Mouse (Mus musculus) erythroblast, embryonic 14.5 days (primary cell): ENCODE results near the gene Btn2a2. TPM values are rescaled to one million over a fixed set of nuclear protein-coding genes. Genes with fewer than 3 reads are reported as not detected.

Experiments
- H3K27me3 ChIP-seq: 2 replicates; pipeline ENCODE4 v1.6.1; 2012; ENCODE audit warnings: inconsistent platforms; ENCODE audit not compliant: control insufficient read depth
- H3K36me3 ChIP-seq: 2 replicates; pipeline ENCODE4 v1.6.1; 2012; ENCODE audit warnings: mild to moderate bottlenecking, inconsistent platforms; ENCODE audit not compliant: control insufficient read depth
- H3K4me1 ChIP-seq: 2 replicates; pipeline ENCODE4 v1.6.1; 2012; ENCODE audit warnings: inconsistent platforms; ENCODE audit not compliant: control insufficient read depth
- H3K4me3 ChIP-seq: replicated peaks from 2 replicates; pipeline ENCODE3; 2012; ENCODE audit warnings: moderate library complexity, mild to moderate bottlenecking, inconsistent platforms
- H3K9me3 ChIP-seq: 2 replicates; pipeline ENCODE4 v1.6.1; 2012; ENCODE audit warnings: low read length, inconsistent platforms, mixed read lengths; ENCODE audit not compliant: control insufficient read depth
- GATA1 ChIP-seq: IDR thresholded peaks from 2 replicates; pipeline ENCODE4 v1.6.1; 2012; ENCODE audit warnings: low read length, inconsistent platforms, mixed read lengths
- TAL1 ChIP-seq: IDR thresholded peaks from 3 replicates; pipeline ENCODE4 v1.6.1; 2012; ENCODE audit warnings: low read length, inconsistent platforms, mixed read lengths
- polyA plus RNA-seq: library from polyadenylated mRNA; stranded (reverse); fragments of >175 nt; gene quantifications from 2 replicates; pipeline ENCODE4 v1.2.3, GENCODE M21; 2012

Btn2a2 gene
- polyA plus RNA-seq, 1 experiment, result not detected

- no peak for TF ChIP-seq TAL1
- no peak for TF ChIP-seq GATA1
- Histone ChIP-seq H3K4me3 (no peak overlapping the region), H3K36me3 (no peaks in the 10 kb centered on the region), H3K4me1 (no peaks in the 10 kb centered on the region), H3K9me3 (no peaks in the 10 kb centered on the region), H3K27me3 (peaks cover 59% of the 10 kb centered on the region)
Measured at GRCm38 (mm10) chr13:23483153-23483552, 5.5 kb downstream of the Btn2a2 start.

GRCm38 (mm10) chr13:23475658-23476057 is 13.0 kb downstream of the Btn2a2 start:
- Histone ChIP-seq H3K36me3 (no peaks in the 10 kb centered on the region), H3K4me3 (no peak overlapping the region), H3K9me3 (no peaks in the 10 kb centered on the region), H3K4me1 (peaks cover 2% of the 10 kb centered on the region), H3K27me3 (peaks cover 21% of the 10 kb centered on the region)
- TF ChIP-seq TAL1 (no peak), GATA1 (no peak)

- H3K27me3 ChIP-seq, result no peaks in the 10 kb centered on the region
- no peaks in the 10 kb centered on the region for H3K36me3 ChIP-seq
- TF ChIP-seq GATA1 (no peak), TAL1 (no peak)
- H3K4me3 ChIP-seq, result peak overlapping the region; percentile 22
- peaks cover 53% of the 10 kb centered on the region for H3K4me1 ChIP-seq
- no peaks in the 10 kb centered on the region for H3K9me3 ChIP-seq
Measured at GRCm38 (mm10) chr13:23466911-23467310, 21.7 kb downstream of the Btn2a2 start.

- no peaks in the 10 kb centered on the region for H3K27me3 ChIP-seq
- TF ChIP-seq GATA1, result no peak
- no peak for TF ChIP-seq TAL1
- H3K36me3 ChIP-seq, result peaks cover 3% of the 10 kb centered on the region
- H3K4me1 ChIP-seq, result peaks cover 57% of the 10 kb centered on the region
- no peaks in the 10 kb centered on the region for H3K9me3 ChIP-seq
- H3K4me3 ChIP-seq, result peak overlapping the region; percentile 88
Measured at GRCm38 (mm10) chr13:23466306-23466705, 22.4 kb downstream of the Btn2a2 start.

- TF ChIP-seq GATA1 (no peak), TAL1 (no peak)
Measured at GRCm38 (mm10) chr13:23465600-23466109, 23.0 kb downstream of the Btn2a2 start, which contains the start of gene Btn1a1. Gene Btn1a1, minus strand, starts transcription at chr13:23465901.

GRCm38 (mm10) chr13:23464841-23465366 is 23.8 kb downstream of the Btn2a2 start:
- TF ChIP-seq TAL1, result no peak
- TF ChIP-seq GATA1, result no peak
- Histone ChIP-seq H3K4me1 (peaks cover 71% of the 10 kb centered on the region), H3K4me3 (peak overlapping the region; percentile 88), H3K36me3 (peaks cover 6% of the 10 kb centered on the region), H3K27me3 (no peaks in the 10 kb centered on the region), H3K9me3 (no peaks in the 10 kb centered on the region)

More at GRCm38 (mm10) chr13:23465600-23466109, 23.0 kb downstream of the Btn2a2 start, which contains the start of gene Btn1a1:
- peak within 1 kb of the TSS; percentile 88 for H3K4me3 ChIP-seq
- H3K9me3 ChIP-seq, result no peaks in the 10 kb centered on the region
- H3K4me1 ChIP-seq, result peaks cover 63% of the 10 kb centered on the region
- no peaks in the 10 kb centered on the region for H3K27me3 ChIP-seq
- peaks cover 6% of the 10 kb centered on the region for H3K36me3 ChIP-seq

GRCm38 (mm10) chr13:23464224-23464637 is 24.4 kb downstream of the Btn2a2 start:
- peak overlapping the region; percentile 88 for H3K4me3 ChIP-seq
- no peaks in the 10 kb centered on the region for H3K27me3 ChIP-seq
- no peaks in the 10 kb centered on the region for H3K9me3 ChIP-seq
- H3K36me3 ChIP-seq, result peaks cover 6% of the 10 kb centered on the region
- H3K4me1 ChIP-seq, result peaks cover 77% of the 10 kb centered on the region
- TF ChIP-seq TAL1, result no peak
- TF ChIP-seq GATA1, result no peak

GRCm38 (mm10) chr13:23463381-23464223 is 25.1 kb downstream of the Btn2a2 start:
- Histone ChIP-seq H3K36me3 (peaks cover 6% of the 10 kb centered on the region), H3K4me1 (peaks cover 80% of the 10 kb centered on the region), H3K9me3 (no peaks in the 10 kb centered on the region), H3K27me3 (no peaks in the 10 kb centered on the region), H3K4me3 (peak overlapping the region; percentile 88)
- TF ChIP-seq TAL1 (no peak), GATA1 (peak; percentile 56; the same call in 1 of the 2 replicates)

- Histone ChIP-seq H3K4me1 (peaks cover 89% of the 10 kb centered on the region), H3K9me3 (no peaks in the 10 kb centered on the region), H3K4me3 (no peak overlapping the region), H3K27me3 (no peaks in the 10 kb centered on the region), H3K36me3 (peaks cover 6% of the 10 kb centered on the region)
- TF ChIP-seq TAL1, result no peak
- TF ChIP-seq GATA1, result no peak
Measured at GRCm38 (mm10) chr13:23462669-23463068, 26.0 kb downstream of the Btn2a2 start.
